Mouse (Mus musculus) bone marrow macrophage, adult 2 months (primary cell): ENCODE measurements at regions not wholly inside any gene's neighbourhood (a gene's known extent, or its start where the extent isn't known, plus 50 kb on each side); places are given as distances from the start of the nearest gene placed in this dataset.

Experiments used
- CTCF ChIP-seq: IDR thresholded peaks from 2 replicates; pipeline ENCODE4 v1.5.1; 2012; ENCODE audit warnings: low read depth, mild to moderate bottlenecking, low read length, moderate library complexity
- POLR2A ChIP-seq: IDR thresholded peaks from 2 replicates; pipeline ENCODE4 v1.6.1; 2012; ENCODE audit warnings: mild to moderate bottlenecking, low read depth, low read length, borderline replicate concordance

DNA sequence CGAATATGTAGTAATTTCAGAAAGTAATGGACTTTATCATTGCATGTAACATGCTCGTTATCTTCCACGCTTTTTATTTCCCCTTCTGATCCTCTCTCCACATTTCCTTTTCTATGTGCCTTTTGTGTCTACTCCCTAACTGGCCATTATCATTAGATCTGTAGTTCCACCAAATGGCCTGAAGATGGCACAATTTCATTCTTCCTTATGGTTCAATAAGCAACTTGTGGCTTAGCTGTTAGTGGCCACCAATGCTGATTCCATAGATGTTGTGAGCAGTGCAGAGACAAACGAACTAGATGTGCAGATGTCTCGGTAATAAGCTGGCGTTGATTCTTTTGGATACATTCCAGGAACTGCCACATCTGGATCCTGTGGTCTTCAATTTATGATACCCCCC lies 128.9 kb upstream of the Mphosph6 start:
- TF ChIP-seq POLR2A: no peak
- TF ChIP-seq CTCF: no peak
